Mouse (Mus musculus) CH12.LX (cell line): ENCODE measurements at regions not wholly inside any gene's neighbourhood (a gene's known extent, or its start where the extent isn't known, plus 50 kb on each side); places are given as distances from the start of the nearest gene placed in this dataset.

ENCODE experiments used
- DNase-seq: peaks from one replicate; pipeline ENCODE4 v3.0.0-alpha.2; 2013; ENCODE audit errors: extremely low read depth
- H3K27ac ChIP-seq: 2 replicates; pipeline ENCODE4 v1.5.1; 2012; ENCODE audit warnings: low read depth, mild to moderate bottlenecking, control low read depth, moderate library complexity; ENCODE audit not compliant: insufficient read depth
- H3K27me3 ChIP-seq: replicated peaks from 2 replicates; pipeline ENCODE3; 2012; ENCODE audit warnings: inconsistent platforms
- H3K36me3 ChIP-seq, 2 experiments: replicated peaks in 1 of 2; 2 replicates each; pipeline versions ENCODE3 to v1.6.1; 2012; ENCODE audit warnings: inconsistent platforms in 1 of 2, low read length in 1 of 2, mild to moderate bottlenecking in 1 of 2, mixed read lengths in 1 of 2, moderate library complexity in 1 of 2; ENCODE audit not compliant: control insufficient read depth in 1 of 2, insufficient read depth in 1 of 2
- H3K4me1 ChIP-seq, 2 experiments: 2 replicates each; pipeline ENCODE4 v1.6.1; 2012; ENCODE audit warnings: inconsistent platforms in 1 of 2, moderate library complexity in 1 of 2; ENCODE audit not compliant: insufficient read depth in 2 of 2, control insufficient read depth in 1 of 2
- H3K4me2 ChIP-seq: 2 replicates; pipeline ENCODE4 v1.6.1; 2012; ENCODE audit warnings: low read depth, mild to moderate bottlenecking, control low read depth; ENCODE audit not compliant: poor library complexity, insufficient read depth, severe bottlenecking
- H3K4me3 ChIP-seq, 3 experiments: fragments of 150-350 bp in 1 of 3; sonication (generic) in 1 of 3; replicated peaks in 1 of 3; 2 replicates each; pipeline versions ENCODE3 to v1.5.1; 2011 to 2012; ENCODE audit warnings: low read depth in 2 of 3, low read length in 2 of 3, mild to moderate bottlenecking in 2 of 3, moderate library complexity in 2 of 3, control low read depth in 1 of 3, improper control_type of control experiment in 1 of 3, inconsistent platforms in 1 of 3, mixed read lengths in 1 of 3; ENCODE audit not compliant: poor library complexity in 1 of 3
- H3K79me2 ChIP-seq: replicated peaks from 2 replicates; pipeline ENCODE4 v1.6.1; 2012; ENCODE audit warnings: mild to moderate bottlenecking, moderate library complexity; ENCODE audit not compliant: control insufficient read depth, poor library complexity, insufficient read depth, severe bottlenecking; ENCODE audit errors: extremely low read depth
- H3K9ac ChIP-seq: 2 replicates; pipeline ENCODE4 v1.6.1; 2012; ENCODE audit warnings: low read depth, mild to moderate bottlenecking, control low read depth, moderate library complexity; ENCODE audit not compliant: insufficient read depth
- H3K9me3 ChIP-seq: replicated peaks from 2 replicates; pipeline ENCODE3; 2012; ENCODE audit warnings: low read length, inconsistent platforms, mixed read lengths
- CHD1 ChIP-seq: IDR thresholded peaks from 2 replicates; pipeline ENCODE4 v1.6.1; 2012; ENCODE audit warnings: low read depth, low read length, improper control_type of control experiment, inconsistent platforms
- CHD2 ChIP-seq: IDR thresholded peaks from 2 replicates; pipeline ENCODE4 v1.6.1; 2011; ENCODE audit warnings: low read length, improper control_type of control experiment
- CTCF ChIP-seq, 2 experiments: IDR thresholded peaks in 1 of 2; conservative IDR thresholded peaks in 1 of 2; 2 replicates each; pipeline ENCODE4 v1.5.1; 2011 to 2012; ENCODE audit warnings: low read depth in 2 of 2, low read length in 2 of 2, improper control_type of control experiment in 1 of 2, inconsistent platforms in 1 of 2, mild to moderate bottlenecking in 1 of 2, moderate library complexity in 1 of 2
- E2F4 ChIP-seq: IDR thresholded peaks from 2 replicates; pipeline ENCODE4 v1.6.1; 2011; ENCODE audit warnings: low read depth, low read length, improper control_type of control experiment; ENCODE audit not compliant: insufficient replicate concordance
- EP300 ChIP-seq: IDR thresholded peaks from 2 replicates; pipeline ENCODE4 v1.6.1; 2011; ENCODE audit warnings: low read length, improper control_type of control experiment
- HCFC1 ChIP-seq: IDR thresholded peaks from 2 replicates; pipeline ENCODE4 v1.6.1; 2012; ENCODE audit warnings: low read depth, mild to moderate bottlenecking, inconsistent platforms, low read length, improper control_type of control experiment
- JUN ChIP-seq: IDR thresholded peaks from 2 replicates; pipeline ENCODE4 v1.6.1; 2011; ENCODE audit warnings: low read depth, mild to moderate bottlenecking, low read length, improper control_type of control experiment, moderate library complexity; ENCODE audit not compliant: insufficient read depth
- JUND ChIP-seq: conservative IDR thresholded peaks from 2 replicates; pipeline ENCODE4 v1.6.1; 2011; ENCODE audit warnings: low read depth, low read length, improper control_type of control experiment
- MAFK ChIP-seq: IDR thresholded peaks from 2 replicates; pipeline ENCODE4 v1.6.1; 2011; ENCODE audit warnings: low read length, improper control_type of control experiment; ENCODE audit not compliant: insufficient replicate concordance
- POLR2AphosphoS2 ChIP-seq: IDR thresholded peaks from 2 replicates; pipeline ENCODE4 v1.6.1; 2011; ENCODE audit warnings: low read depth, low read length, improper control_type of control experiment
- SIN3A ChIP-seq: IDR thresholded peaks from 2 replicates; pipeline ENCODE4 v1.6.1; 2012; ENCODE audit warnings: low read length, improper control_type of control experiment, inconsistent platforms
- SMC3 ChIP-seq: IDR thresholded peaks from 2 replicates; pipeline ENCODE4 v1.6.1; 2011; ENCODE audit warnings: low read depth, low read length, improper control_type of control experiment
- TBP ChIP-seq: conservative IDR thresholded peaks from 2 replicates; pipeline ENCODE4 v1.6.1; 2011; ENCODE audit warnings: low read depth, low read length, improper control_type of control experiment
- TCF12 ChIP-seq: IDR thresholded peaks from 2 replicates; pipeline ENCODE4 v1.6.1; 2014; ENCODE audit warnings: low read depth, mild to moderate bottlenecking, inconsistent platforms, low read length, improper control_type of control experiment
- USF1 ChIP-seq: IDR thresholded peaks from 2 replicates; pipeline ENCODE4 v1.6.1; 2014; ENCODE audit warnings: low read depth, mild to moderate bottlenecking, inconsistent platforms, low read length, improper control_type of control experiment
- ZC3H11A ChIP-seq: IDR thresholded peaks from 2 replicates; pipeline ENCODE4 v1.6.1; 2012; ENCODE audit warnings: low read depth, mild to moderate bottlenecking, inconsistent platforms, low read length, improper control_type of control experiment
- ZKSCAN1 ChIP-seq: IDR thresholded peaks from 2 replicates; pipeline ENCODE4 v1.6.1; 2012; ENCODE audit warnings: low read depth, inconsistent platforms, low read length, improper control_type of control experiment, borderline replicate concordance
- dilution Hi-C: fragments of 300-500 bp; cut with MboI; formaldehyde crosslinking; loops from 2 replicates; pipeline ENCODE4 v1.14.3; 2020; ENCODE audit warnings: low sequenced_read_pairs; ENCODE audit not compliant: extremely low pct_unique_long_range_greater_than_20kb, extremely low pct_ligation_motif_present
- in situ Hi-C: fragments of 300-500 bp; cut with MboI; formaldehyde crosslinking; loops from 3 replicates; pipeline ENCODE4 v1.14.3; 2019; ENCODE audit warnings: low sequenced_read_pairs, low pct_ligation_motif_present, low pct_unique_long_range_greater_than_20kb, mixed read lengths

DNA sequence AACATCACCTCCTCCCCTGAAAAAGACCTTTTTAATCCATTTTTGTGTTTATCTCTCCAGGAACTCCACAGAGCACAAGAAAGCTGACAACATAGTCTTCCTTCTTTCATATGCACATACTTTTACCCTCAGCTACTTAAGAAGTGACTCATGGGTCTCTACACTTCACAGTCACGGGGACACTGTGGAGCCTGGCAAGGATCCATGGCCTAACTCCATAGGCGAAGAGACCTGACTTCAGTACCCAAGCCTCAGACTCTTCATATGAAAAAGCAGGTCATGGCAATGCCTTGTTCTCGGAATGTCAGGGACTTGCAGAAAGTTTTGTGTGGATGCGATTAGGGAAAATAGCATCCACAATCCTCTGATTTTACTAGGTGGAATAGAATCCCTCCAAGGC is 230.9 kb downstream of the Adgrl2 start:
- H3K4me1 ChIP-seq = peaks cover 3 to 10% of the 10 kb centered on the region in 2 experiments; a peak in 3 of 4 replicates
- H3K9ac ChIP-seq = no peak overlapping the region
- H3K27ac ChIP-seq = no peak overlapping the region
- H3K79me2 ChIP-seq = no peaks in the 10 kb centered on the region
- H3K36me3 ChIP-seq = no peaks in the 10 kb centered on the region
- dilution Hi-C loops = no loop called here
- in situ Hi-C loops = no loop called here
- no peaks in the 10 kb centered on the region for H3K27me3 ChIP-seq
- H3K9me3 ChIP-seq = no peaks in the 10 kb centered on the region
- H3K4me3 ChIP-seq = no peak overlapping the region
- H3K4me2 ChIP-seq = no peak overlapping the region
- no peak for DNase-seq
- no peak for TF ChIP-seq ZKSCAN1
- TF ChIP-seq ZC3H11A = no peak

DNA sequence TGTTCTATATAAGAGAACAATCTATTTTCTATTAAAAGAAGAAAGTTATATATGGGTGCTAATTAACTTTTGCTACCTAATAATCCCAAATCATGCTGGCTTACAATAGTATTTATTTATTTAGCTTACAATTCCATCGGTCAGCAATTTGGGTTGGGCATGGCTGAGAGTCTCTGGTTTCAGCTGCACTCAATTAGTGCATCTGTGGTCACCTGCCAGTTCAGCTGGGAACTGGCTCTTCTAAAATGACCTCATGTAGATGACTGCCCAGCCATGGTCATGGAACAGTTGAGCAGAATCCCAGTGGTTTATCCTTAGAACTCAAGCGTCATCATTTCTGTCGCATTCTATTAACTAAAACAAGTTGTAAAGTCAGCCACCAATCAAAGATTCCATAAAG is 244.1 kb downstream of the Adgrl2 start:
- no peak overlapping the region for H3K4me3 ChIP-seq
- no peak overlapping the region for H3K4me2 ChIP-seq
- H3K27me3 ChIP-seq = no peaks in the 10 kb centered on the region
- in situ Hi-C loops = no loop called here
- no peak for TF ChIP-seq CHD1
- TF ChIP-seq JUND = no peak
- TF ChIP-seq EP300 = no peak
- TF ChIP-seq E2F4 = no peak
- no peak for TF ChIP-seq CTCF (conservative IDR thresholded peaks at IDR 0.05 in 1 of 2, IDR thresholded peaks at IDR 0.05 in 1 of 2; ENCODE audit: low read depth in 2 of 2, low read length in 2 of 2)
- no peak for TF ChIP-seq SIN3A
- TF ChIP-seq TBP = no peak
- no peak for TF ChIP-seq USF1
- TF ChIP-seq SMC3 = no peak
- no peak for TF ChIP-seq MAFK
- no peak for TF ChIP-seq JUN
- TF ChIP-seq TCF12 = no peak
- TF ChIP-seq CHD2 = no peak
- no peak for TF ChIP-seq HCFC1
- TF ChIP-seq POLR2AphosphoS2 = no peak
- no peaks in the 10 kb centered on the region for H3K79me2 ChIP-seq
- H3K9me3 ChIP-seq = no peaks in the 10 kb centered on the region
- H3K4me1 ChIP-seq = no peaks in the 10 kb centered on the region
- no peak overlapping the region for H3K9ac ChIP-seq
- dilution Hi-C loops = no loop called here
- no peaks in the 10 kb centered on the region for H3K36me3 ChIP-seq
- DNase-seq = no peak
- no peak overlapping the region for H3K27ac ChIP-seq
